Mouse (Mus musculus) heart, embryonic 11.5 days (tissue): ENCODE results near the gene Pde8b. TPM values are rescaled to one million over a fixed set of nuclear protein-coding genes. Genes with fewer than 3 reads are reported as not detected.
"Not testable (repeated sequence)": the region's sequence is repeated elsewhere in the genome, so short reads cannot be mapped to it uniquely, and the experiment has no call there.

Experiments
- ATAC-seq: fragments of 200-750 bp; cut with Nextera tagmentation; replicated peaks from 2 replicates; pipeline ENCODE4 v1.8.0; 2017; ENCODE audit warnings: moderate library complexity; ENCODE audit not compliant: insufficient number of reproducible peaks, low FRiP score, low TSS enrichment
- H3K27ac ChIP-seq: fragments of 300-500 bp; sonication (generic); 2 replicates; pipeline ENCODE4 v1.5.1; 2014; ENCODE audit warnings: mild to moderate bottlenecking, low read depth, low read length
- H3K27me3 ChIP-seq: fragments of 300-500 bp; sonication (generic); 2 replicates; pipeline ENCODE4 v1.6.1; 2014; ENCODE audit warnings: mild to moderate bottlenecking, low read length, mixed read lengths; ENCODE audit not compliant: control insufficient read depth, insufficient read depth
- H3K36me3 ChIP-seq: fragments of 300-500 bp; sonication (generic); 2 replicates; pipeline ENCODE4 v1.6.1; 2014; ENCODE audit warnings: mild to moderate bottlenecking, low read length, moderate library complexity, mixed read lengths; ENCODE audit not compliant: control insufficient read depth, insufficient read depth
- H3K4me1 ChIP-seq: fragments of 300-500 bp; sonication (generic); 2 replicates; pipeline ENCODE4 v1.6.1; 2014; ENCODE audit warnings: low read length; ENCODE audit not compliant: control insufficient read depth, insufficient read depth
- H3K4me2 ChIP-seq: fragments of 300-500 bp; sonication (generic); 2 replicates; pipeline ENCODE4 v1.6.1; 2014; ENCODE audit warnings: mild to moderate bottlenecking, moderate library complexity
- H3K4me3 ChIP-seq: fragments of 300-500 bp; sonication (generic); 2 replicates; pipeline ENCODE4 v1.5.1; 2014; ENCODE audit warnings: low read depth, low read length
- H3K9ac ChIP-seq: fragments of 300-500 bp; sonication (generic); 2 replicates; pipeline ENCODE4 v1.6.1; 2014; ENCODE audit warnings: mild to moderate bottlenecking, low read depth, low read length, moderate library complexity
- H3K9me3 ChIP-seq: fragments of 300-500 bp; sonication (generic); replicated peaks from 2 replicates; pipeline ENCODE4 v1.6.1; 2016; ENCODE audit warnings: low read length; ENCODE audit not compliant: control insufficient read depth
- WGBS: fragments of 180-500 bp; shearing (Covaris S2); extraction: QIAGEN DNeasy Blood & Tissue Kit; methylation state at CpG from one replicate; pipeline ENCODE4 v1.1.7; 2014; ENCODE audit not compliant: insufficient replicate concordance; 5-methylcytosine and 5-hydroxymethylcytosine counted together
- polyA plus RNA-seq: library from polyadenylated mRNA; unstranded; fragments of >200 nt; fragmentation: Nextera tagmentation; extraction: Ambion mirVana; gene quantifications from 2 replicates; pipeline ENCODE4 v1.2.1, GENCODE M21; 2014

Gene Pde8b
- polyA plus RNA-seq, 1 experiment from 2014 or later: 0.69 TPM

DNA sequence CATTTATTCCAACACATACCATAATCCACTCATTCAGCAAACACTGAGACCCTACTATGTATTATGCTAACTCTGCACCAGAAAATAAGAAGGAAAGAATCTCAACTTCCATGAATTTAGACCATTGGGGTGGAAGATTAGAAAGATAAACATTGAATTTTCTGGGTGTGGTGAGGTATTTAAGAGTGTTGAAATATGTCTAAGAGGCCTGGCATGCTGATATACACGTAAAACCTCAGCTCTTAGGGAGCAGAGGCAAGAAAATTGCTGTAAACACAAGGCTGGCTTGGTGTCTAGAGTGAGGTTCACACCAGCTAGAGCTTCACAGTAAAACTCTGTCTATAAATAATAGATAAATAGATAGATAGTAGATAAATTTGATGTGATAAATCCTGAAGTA, 19.8 kb downstream of the Pde8b start:
- no peak overlapping the region for H3K4me3 ChIP-seq
- no peak overlapping the region for H3K27ac ChIP-seq
- WGBS: 87% methylated on average over 1 of the region's 1 CpGs
- no peaks in the 10 kb centered on the region for H3K9me3 ChIP-seq
- no peaks in the 10 kb centered on the region for H3K4me1 ChIP-seq
- H3K27me3 ChIP-seq: no peaks in the 10 kb centered on the region
- no peak for ATAC-seq
- no peak overlapping the region for H3K4me2 ChIP-seq
- H3K36me3 ChIP-seq: no peaks in the 10 kb centered on the region
- no peak overlapping the region for H3K9ac ChIP-seq

DNA sequence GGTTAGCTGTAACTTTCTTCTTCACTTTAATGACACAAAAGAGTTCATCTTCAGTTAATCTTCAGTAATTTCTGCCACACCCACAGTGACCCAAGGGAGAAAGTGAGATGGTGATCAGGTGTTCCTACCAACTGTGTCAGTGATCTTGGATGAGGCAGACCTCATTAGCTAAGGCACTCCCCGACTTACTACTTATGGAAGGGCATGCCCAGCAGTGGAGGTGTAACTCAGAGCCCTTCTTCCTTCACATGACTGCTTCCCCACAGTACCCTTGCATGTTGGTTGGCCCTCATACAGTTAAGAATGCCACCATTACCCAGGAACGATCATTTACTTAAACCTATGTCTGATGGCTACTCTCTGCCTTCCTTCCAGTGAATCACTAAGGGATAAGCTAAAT, 25.6 kb downstream of the Pde8b start:
- no peak overlapping the region for H3K9ac ChIP-seq
- H3K36me3 ChIP-seq: no peaks in the 10 kb centered on the region
- H3K4me2 ChIP-seq: no peak overlapping the region
- H3K4me3 ChIP-seq: no peak overlapping the region
- ATAC-seq: no peak
- WGBS: 74% methylated on average over 2 of the region's 2 CpGs
- H3K9me3 ChIP-seq: no peaks in the 10 kb centered on the region
- no peaks in the 10 kb centered on the region for H3K4me1 ChIP-seq
- H3K27me3 ChIP-seq: peaks cover 40% of the 10 kb centered on the region
- H3K27ac ChIP-seq: no peak overlapping the region

DNA sequence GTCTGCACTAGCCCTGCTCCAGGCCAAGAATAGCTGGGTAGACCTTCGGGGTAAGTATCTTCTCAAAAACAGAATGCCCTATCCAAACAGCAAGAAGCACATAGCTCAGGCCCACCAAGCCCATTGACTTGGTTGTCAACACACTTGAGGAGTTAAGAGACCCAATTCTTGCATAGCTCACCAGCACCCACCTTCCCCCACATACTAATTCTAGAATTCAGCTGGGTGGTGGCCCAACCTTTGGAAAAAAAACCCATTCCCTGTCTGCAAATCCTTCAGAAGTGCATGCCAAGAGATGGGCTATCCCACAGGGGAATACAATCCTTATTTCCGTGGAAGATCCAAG, 26.7 kb downstream of the Pde8b start:
- no peak overlapping the region for H3K27ac ChIP-seq
- peak overlapping the region; percentile 100 for H3K4me2 ChIP-seq
- H3K27me3 ChIP-seq: peaks cover 43% of the 10 kb centered on the region
- no peak overlapping the region for H3K9ac ChIP-seq
- no peaks in the 10 kb centered on the region for H3K4me1 ChIP-seq
- H3K36me3 ChIP-seq: no peaks in the 10 kb centered on the region
- ATAC-seq: no peak
- 37% methylated on average over 2 of the region's 2 CpGs for WGBS
- no peaks in the 10 kb centered on the region for H3K9me3 ChIP-seq
- peak overlapping the region; percentile 65; the same call in 1 of the 2 replicates for H3K4me3 ChIP-seq

DNA sequence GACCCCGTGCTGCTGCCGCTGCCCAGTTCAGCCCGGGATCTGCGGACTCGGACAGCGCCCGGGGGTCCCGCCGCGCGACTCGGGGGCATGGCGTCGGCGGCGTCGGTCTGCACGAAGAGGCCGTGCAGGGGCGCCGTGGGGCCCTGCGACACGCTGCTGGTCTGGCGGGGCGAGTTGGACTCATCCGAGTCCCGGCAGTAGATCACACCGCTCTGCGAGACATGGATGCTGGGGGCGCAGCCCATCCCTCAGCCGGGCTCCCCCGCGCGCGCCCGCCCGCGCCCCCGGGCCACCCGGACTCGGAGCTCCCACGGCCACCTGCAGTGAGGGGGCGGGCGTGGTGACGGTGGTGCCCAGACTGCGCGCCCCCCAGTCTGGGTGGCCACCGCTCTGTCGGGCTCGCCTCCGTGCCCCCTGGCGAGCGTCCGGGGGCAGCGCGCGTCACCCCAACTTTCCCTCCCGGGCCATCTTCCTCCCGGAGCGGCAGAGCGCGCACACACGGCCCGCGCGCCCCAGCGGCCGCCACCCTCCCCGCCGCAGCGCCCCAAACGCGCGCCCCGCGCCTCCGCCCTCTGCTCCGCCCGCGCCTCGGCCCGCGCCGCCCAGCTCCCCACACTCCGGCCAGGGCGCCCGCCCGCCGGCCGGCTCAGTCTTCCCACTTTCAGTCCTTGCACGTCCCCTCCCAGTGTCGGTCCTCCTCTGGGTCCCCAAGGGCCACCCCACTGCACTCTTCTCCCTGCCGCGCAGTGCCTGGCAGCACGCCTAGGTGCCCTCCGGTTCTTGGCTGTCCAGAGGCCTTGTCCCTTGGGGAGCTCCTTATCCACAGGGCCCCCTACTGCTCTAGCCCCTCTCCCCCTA, 27.3 kb downstream of the Pde8b start:
- H3K36me3 ChIP-seq: no peaks in the 10 kb centered on the region
- H3K9me3 ChIP-seq: no peaks in the 10 kb centered on the region
- WGBS: under 1% methylated on average over 65 of the region's 96 CpGs
- H3K9ac ChIP-seq: peak overlapping the region; percentile 60; the same call in 1 of the 2 replicates
- no peak; the same call in 1 of the 2 replicates for ATAC-seq
- H3K27ac ChIP-seq: no peak overlapping the region
- peaks cover 43% of the 10 kb centered on the region for H3K27me3 ChIP-seq
- peak overlapping the region; percentile 100 for H3K4me2 ChIP-seq
- peak overlapping the region; percentile 65 for H3K4me3 ChIP-seq
- no peaks in the 10 kb centered on the region for H3K4me1 ChIP-seq

DNA sequence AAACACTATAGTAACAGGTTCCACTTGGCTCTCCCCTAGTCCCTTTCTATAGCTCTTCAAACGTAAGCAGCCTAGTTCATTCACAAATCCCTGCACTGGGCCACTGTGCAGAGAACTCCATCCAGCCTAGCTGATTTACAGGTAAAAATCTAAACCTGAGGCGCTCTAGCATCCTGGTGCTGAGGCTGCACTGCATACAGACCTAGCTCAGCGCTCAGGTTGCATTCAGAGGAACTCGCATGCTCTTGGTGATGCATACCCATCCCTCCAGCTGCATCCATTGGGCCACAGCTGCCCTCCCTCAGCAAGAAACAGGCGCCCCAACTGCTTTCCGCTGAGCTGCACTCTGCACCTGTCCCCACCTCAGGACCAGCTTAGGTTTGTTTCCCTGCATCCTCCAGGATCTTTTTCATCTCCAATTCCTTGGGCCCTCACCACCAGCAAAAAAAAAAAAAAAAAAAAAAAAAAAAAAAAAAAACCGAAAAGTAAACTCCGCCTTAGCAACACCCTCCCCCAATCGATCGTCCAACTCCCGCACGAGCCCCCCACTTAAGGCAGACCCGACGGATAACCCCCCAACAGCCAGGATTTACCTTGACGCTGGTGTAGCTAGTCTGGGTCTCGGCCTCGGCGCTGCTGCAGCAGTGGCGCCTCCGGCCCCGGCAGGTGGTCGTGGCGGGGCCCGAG, 28.1 kb downstream of the Pde8b start:
- H3K9me3 ChIP-seq: no peaks in the 10 kb centered on the region
- 3% methylated on average over 24 of the region's 24 CpGs for WGBS
- peak overlapping the region; percentile 60; the same call in 1 of the 2 replicates for H3K9ac ChIP-seq
- H3K36me3 ChIP-seq: no peaks in the 10 kb centered on the region
- H3K27ac ChIP-seq: no peak overlapping the region
- H3K4me3 ChIP-seq: peak overlapping the region; percentile 65
- H3K4me2 ChIP-seq: peak overlapping the region; percentile 100
- peaks cover 43% of the 10 kb centered on the region for H3K27me3 ChIP-seq
- no peak for ATAC-seq
- no peaks in the 10 kb centered on the region for H3K4me1 ChIP-seq

DNA sequence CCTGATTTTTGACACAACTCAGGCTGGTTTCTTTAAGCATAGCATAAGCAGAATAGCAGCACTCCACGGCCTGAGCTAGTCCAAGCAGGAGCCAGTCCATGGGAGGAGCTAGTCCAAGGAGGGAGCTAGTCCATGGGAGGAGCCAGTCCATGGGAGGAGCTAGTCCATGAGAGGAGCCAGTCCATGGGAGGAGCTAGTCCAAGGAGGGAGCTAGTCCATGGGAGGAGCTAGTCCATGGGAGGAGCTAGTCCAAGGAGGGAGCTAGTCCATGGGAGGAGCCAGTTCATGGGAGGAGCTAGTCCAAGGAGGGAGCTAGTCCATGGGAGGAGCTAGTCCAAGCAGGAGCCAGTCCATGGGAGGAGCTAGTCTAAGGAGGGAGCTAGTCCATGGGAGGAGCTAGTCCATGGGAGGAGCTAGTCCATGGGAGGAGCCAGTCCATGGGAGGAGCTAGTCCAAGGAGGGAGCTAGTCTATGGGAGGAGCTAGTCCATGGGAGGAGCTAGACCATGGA, 34.4 kb downstream of the Pde8b start:
- H3K9ac ChIP-seq, H3K4me3 ChIP-seq, H3K4me2 ChIP-seq, H3K27ac ChIP-seq, H3K4me1 ChIP-seq, H3K27me3 ChIP-seq, ATAC-seq, H3K36me3 ChIP-seq, H3K9me3 ChIP-seq: not testable (repeated sequence)
- WGBS: 32% methylated on average over 1 of the region's 1 CpGs

DNA sequence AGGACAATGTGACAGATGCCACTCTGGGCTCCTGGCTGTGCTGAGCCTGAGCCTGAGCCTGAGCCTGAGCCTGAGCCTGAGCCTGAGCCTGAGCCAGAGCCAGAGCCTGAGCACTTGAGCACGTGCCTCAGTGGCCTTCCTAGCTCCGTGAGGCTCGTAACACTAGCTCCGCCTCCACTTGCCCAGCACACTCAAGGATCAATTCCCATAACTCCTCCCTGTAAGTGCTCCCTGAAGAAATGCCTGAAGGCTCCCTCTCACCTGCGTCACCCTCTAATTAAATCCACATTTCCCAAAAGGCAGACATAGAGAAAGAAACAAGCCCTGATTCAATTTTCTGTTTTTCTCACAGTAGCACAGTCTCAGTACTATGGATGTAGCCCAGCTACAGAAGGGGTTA, 37.8 kb downstream of the Pde8b start:
- WGBS: 69% methylated on average over 5 of the region's 5 CpGs
- Histone ChIP-seq H3K4me1 (no peaks in the 10 kb centered on the region), H3K9me3 (no peaks in the 10 kb centered on the region), H3K36me3 (no peaks in the 10 kb centered on the region), H3K27me3 (no peaks in the 10 kb centered on the region), H3K9ac (no peak overlapping the region), H3K4me3 (no peak overlapping the region), H3K27ac (no peak overlapping the region), H3K4me2 (no peak overlapping the region)
- no peak for ATAC-seq

DNA sequence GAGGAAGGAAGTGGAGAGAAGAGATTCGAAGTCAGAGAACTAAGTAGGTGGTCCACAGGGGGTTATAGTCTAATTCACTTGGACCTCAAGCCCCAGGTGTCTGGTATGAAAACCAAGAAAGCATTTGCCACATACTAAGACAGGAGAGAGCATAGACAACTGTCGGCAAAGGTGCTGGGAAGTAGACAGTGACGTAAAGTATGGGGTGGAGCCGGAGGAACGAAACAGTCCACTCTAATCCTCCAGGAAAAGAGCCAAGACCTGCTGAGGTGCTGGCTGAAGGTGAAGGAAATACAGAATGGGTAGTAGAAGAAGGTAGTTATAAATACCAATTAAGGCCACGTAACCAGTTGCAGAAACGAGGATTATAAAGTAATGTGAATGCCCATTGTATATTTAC, 42.8 kb downstream of the Pde8b start:
- not testable (repeated sequence) for H3K27ac ChIP-seq, H3K36me3 ChIP-seq, H3K4me2 ChIP-seq, H3K9me3 ChIP-seq, H3K4me3 ChIP-seq, ATAC-seq, H3K27me3 ChIP-seq, H3K9ac ChIP-seq, H3K4me1 ChIP-seq
- WGBS: 74% methylated on average over 7 of the region's 7 CpGs
